Mouse (Mus musculus): Measurements from ENCODE around the gene Olfr543. TPM values are rescaled to one million over a fixed set of nuclear protein-coding genes. Genes with fewer than 3 reads are reported as not detected.

The Olfr543 gene
- polyA plus RNA-seq (2014; fragmentation: Nextera tagmentation; extraction: Ambion mirVana): 0.61 and 0.74 TPM in 2 replicates

DNA sequence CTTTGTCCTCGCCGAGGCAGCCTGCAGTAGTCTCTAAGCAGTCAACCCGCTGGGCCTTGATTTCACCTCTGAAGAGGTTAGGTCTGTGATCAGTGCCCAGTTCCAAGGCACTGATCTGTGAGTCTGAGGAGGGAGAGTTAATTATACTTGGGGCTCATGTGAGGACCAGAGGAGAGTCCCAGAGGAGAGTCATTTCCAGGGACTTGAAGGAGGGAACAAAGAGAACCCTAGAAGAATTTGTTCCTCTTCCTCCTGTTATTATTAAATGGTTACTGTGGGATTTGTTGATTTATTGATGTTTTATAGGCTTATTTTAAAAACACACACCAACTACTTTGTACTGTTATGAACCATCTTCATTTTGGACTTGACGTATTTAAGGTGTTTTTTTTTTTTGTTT is at the start of gene Olfr543:
TSS of gene Olfr543 (minus strand) at position 101 of the 400 bp plus-strand sequence.
- no peak within 1 kb of the TSS for H3K4me2 ChIP-seq (ENCODE audit: low read length)
- no peak within 1 kb of the TSS for H3K4me3 ChIP-seq (replicated peaks; ENCODE audit: low read depth, low read length)
- WGBS: 94% methylated on average over 4 of the region's 4 CpGs
- no peaks in the 10 kb centered on the region for H3K4me1 ChIP-seq (ENCODE audit: control insufficient read depth, insufficient read depth, low read length)
- H3K36me3 ChIP-seq (ENCODE audit: control insufficient read depth, insufficient read depth, low read length): no peaks in the 10 kb centered on the region
- H3K9ac ChIP-seq (replicated peaks; ENCODE audit: low read length): no peak within 1 kb of the TSS
- no peak within 1 kb of the TSS for H3K27ac ChIP-seq (replicated peaks; ENCODE audit: low read depth, low read length)
- no peaks in the 10 kb centered on the region for H3K27me3 ChIP-seq (ENCODE audit: control insufficient read depth, insufficient read depth, low read length)
- H3K9me3 ChIP-seq (ENCODE audit: control insufficient read depth, low read length): no peaks in the 10 kb centered on the region
- no peak for ATAC-seq (ENCODE audit: low FRiP score, low TSS enrichment)
- no peak for DNase-seq

DNA sequence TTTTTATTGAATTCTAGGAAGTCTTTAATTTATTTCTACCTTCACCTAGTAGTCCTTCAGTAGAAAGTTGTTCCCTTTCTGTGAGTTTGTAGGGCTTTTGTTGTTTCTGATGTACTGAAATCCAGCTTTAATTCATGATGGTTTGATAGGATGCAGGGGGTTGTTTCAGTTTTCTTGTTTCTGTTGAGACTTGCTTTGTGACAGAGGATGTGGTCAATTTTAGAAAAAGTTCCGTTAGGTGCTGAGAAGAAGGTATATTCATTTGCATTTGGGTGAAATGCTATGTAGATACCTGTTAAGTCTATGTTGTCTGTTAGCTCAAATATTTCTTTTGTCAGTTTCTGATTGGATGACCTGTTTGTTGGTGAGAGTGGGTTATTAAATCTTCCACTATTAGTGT is 47.6 kb upstream of the Olfr543 start:
- H3K36me3 ChIP-seq (ENCODE audit: control insufficient read depth, insufficient read depth, low read length): no peaks in the 10 kb centered on the region
- no peak overlapping the region for H3K27ac ChIP-seq (replicated peaks; ENCODE audit: low read depth, low read length)

DNA sequence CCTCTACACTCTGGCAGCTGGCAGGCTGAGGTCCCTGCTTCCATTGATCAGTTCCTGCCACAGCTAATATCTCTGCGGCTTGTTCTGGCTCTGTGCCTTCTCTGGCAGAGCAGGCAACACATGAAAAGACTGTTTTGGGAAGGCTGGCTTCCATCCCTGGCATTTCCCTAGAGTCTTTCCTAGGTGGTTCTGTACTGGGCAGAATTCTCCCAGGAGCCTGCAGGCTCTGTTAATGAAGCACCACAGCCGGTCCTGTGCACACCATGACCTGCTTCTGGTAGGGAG is 35.5 kb upstream of the Olfr543 start:
- ATAC-seq (ENCODE audit: low FRiP score, low TSS enrichment) (no peak), DNase-seq (peak; percentile 31)
- Histone ChIP-seq H3K27ac (replicated peaks; ENCODE audit: low read depth, low read length) (no peak overlapping the region), H3K4me1 (ENCODE audit: control insufficient read depth, insufficient read depth, low read length) (0 out of 2 replicates have a peak, but pooled peaks cover 3% of the 10 kb centered on the region), H3K4me3 (replicated peaks; ENCODE audit: low read depth, low read length) (no peak overlapping the region), H3K27me3 (ENCODE audit: control insufficient read depth, insufficient read depth, low read length) (no peaks in the 10 kb centered on the region), H3K36me3 (ENCODE audit: control insufficient read depth, insufficient read depth, low read length) (no peaks in the 10 kb centered on the region), H3K9ac (replicated peaks; ENCODE audit: low read length) (no peak overlapping the region), H3K4me2 (ENCODE audit: low read length) (no peak overlapping the region), H3K9me3 (ENCODE audit: control insufficient read depth, low read length) (no peaks in the 10 kb centered on the region)
- 75% methylated on average over 2 of the region's 2 CpGs for WGBS

More for the DNA sequence above, 47.6 kb upstream of the Olfr543 start:
- Histone ChIP-seq H3K4me3 (replicated peaks; ENCODE audit: low read depth, low read length) (no peak overlapping the region), H3K4me1 (ENCODE audit: control insufficient read depth, insufficient read depth, low read length) (no peaks in the 10 kb centered on the region), H3K9ac (replicated peaks; ENCODE audit: low read length) (no peak overlapping the region), H3K4me2 (ENCODE audit: low read length) (no peak overlapping the region), H3K27me3 (ENCODE audit: control insufficient read depth, insufficient read depth, low read length) (no peaks in the 10 kb centered on the region), H3K9me3 (ENCODE audit: control insufficient read depth, low read length) (no peaks in the 10 kb centered on the region)
- no peak for DNase-seq
- ATAC-seq (ENCODE audit: low FRiP score, low TSS enrichment): no peak
- 93% methylated on average over 1 of the region's 1 CpGs for WGBS

DNA sequence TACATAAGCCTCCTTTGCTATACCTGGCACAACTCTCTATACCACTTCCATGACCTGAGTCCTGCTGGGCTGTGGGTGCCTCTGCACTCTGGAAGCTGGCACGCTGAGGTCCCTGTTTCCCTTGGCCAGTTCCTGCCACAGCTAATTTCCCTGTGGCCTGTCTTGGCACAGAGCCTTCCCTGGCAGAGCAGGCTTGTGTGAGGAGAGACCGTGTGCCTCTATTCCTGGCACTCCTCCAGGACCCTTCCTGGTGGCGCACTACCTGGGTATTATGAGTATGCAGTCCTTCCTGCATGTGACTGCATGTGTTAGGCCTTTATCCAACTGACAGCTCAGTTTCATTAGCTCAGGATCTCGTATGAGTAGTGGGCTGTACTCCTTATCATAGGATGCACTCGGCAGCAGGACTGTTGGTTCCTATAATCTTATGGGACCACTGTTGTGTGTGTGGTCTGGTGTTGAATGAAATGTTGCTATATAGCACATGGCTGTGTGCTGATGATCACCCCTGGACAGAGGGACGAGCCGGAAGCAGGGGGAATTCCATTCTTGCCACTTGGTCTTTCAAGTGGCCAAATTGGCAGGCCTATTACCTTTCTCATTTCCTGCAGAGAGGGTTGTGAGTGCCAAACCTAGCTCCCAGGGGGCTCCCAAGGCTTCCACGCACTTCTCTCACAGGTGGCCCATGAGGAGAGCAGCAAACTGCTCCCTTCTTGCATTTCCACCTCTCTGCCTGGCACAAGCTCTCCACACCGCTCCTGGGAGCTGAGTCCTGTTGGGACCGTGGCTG is 35.0 kb upstream of the Olfr543 start:
- no peak overlapping the region for H3K4me2 ChIP-seq (ENCODE audit: low read length)
- no peak overlapping the region for H3K27ac ChIP-seq (replicated peaks; ENCODE audit: low read depth, low read length)
- 76% methylated on average over 10 of the region's 10 CpGs for WGBS
- no peaks in the 10 kb centered on the region for H3K9me3 ChIP-seq (ENCODE audit: control insufficient read depth, low read length)
- 0 out of 2 replicates have a peak, but pooled peaks cover 3% of the 10 kb centered on the region for H3K4me1 ChIP-seq (ENCODE audit: control insufficient read depth, insufficient read depth, low read length)
- H3K27me3 ChIP-seq (ENCODE audit: control insufficient read depth, insufficient read depth, low read length): no peaks in the 10 kb centered on the region
- DNase-seq (peak; percentile 45), ATAC-seq (ENCODE audit: low FRiP score, low TSS enrichment) (no peak)
- no peaks in the 10 kb centered on the region for H3K36me3 ChIP-seq (ENCODE audit: control insufficient read depth, insufficient read depth, low read length)
- no peak overlapping the region for H3K9ac ChIP-seq (replicated peaks; ENCODE audit: low read length)
- no peak overlapping the region for H3K4me3 ChIP-seq (replicated peaks; ENCODE audit: low read depth, low read length)

DNA sequence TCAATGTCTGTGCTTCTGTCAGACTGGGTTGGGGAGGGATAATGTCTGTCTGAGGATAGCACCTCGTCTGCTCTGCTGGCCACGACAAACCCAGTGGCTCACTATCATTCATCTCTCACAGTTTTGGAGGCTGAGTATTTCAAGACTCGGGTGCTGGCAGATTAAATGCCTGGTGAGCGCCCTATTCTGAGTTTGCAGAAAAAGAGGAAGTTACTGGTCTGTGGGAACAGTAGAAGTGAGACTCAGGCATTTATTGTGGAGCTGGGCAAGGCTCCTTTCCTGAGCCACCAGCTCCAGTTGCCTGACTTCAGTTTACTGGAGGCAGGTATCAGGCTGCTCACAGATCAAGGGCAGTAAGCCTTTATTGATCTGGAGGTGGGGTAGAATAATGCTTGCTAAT is 32.7 kb upstream of the Olfr543 start:
- no peak for DNase-seq
- no peaks in the 10 kb centered on the region for H3K27me3 ChIP-seq (ENCODE audit: control insufficient read depth, insufficient read depth, low read length)
- H3K9ac ChIP-seq (replicated peaks; ENCODE audit: low read length): no peak overlapping the region
- no peaks in the 10 kb centered on the region for H3K9me3 ChIP-seq (ENCODE audit: control insufficient read depth, low read length)
- 82% methylated on average over 4 of the region's 4 CpGs for WGBS
- H3K4me3 ChIP-seq (replicated peaks; ENCODE audit: low read depth, low read length): no peak overlapping the region
- ATAC-seq (ENCODE audit: low FRiP score, low TSS enrichment): no peak
- no peaks in the 10 kb centered on the region for H3K36me3 ChIP-seq (ENCODE audit: control insufficient read depth, insufficient read depth, low read length)
- H3K27ac ChIP-seq (replicated peaks; ENCODE audit: low read depth, low read length): no peak overlapping the region
- H3K4me2 ChIP-seq (ENCODE audit: low read length): no peak overlapping the region
- H3K4me1 ChIP-seq (ENCODE audit: control insufficient read depth, insufficient read depth, low read length): 0 out of 2 replicates have a peak, but pooled peaks cover 3% of the 10 kb centered on the region

DNA sequence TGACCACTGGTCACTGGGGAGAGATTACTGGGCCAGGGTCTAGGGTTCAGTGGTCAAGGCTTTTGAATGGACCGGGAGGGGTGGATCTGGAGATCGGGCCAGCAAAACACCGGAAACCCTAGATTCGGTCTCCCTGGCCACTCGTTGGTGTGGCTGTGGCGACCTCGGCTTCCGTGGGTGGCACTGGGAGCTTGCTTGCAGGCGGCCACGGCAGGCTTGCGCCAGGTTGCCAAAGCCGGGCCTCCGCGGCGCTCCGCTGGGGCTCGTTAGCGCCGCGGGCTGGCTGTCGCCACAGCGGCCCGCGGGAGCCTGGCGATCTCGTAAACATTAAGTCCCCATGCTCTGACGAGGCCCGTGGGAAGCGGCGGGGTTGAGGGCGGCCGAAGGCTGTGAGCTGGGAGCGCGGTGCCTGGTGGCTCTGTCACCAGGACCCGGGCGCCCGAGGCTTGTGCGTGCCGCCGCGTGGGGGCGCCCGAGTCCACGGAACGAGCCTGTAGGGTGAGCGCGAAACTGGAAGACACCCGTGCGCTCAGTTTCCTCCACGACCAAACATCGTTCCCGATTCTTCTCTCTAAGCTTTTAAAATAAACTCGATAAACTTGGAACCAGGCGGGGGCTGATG is 31.4 kb upstream of the Olfr543 start:
- Histone ChIP-seq H3K4me2 (ENCODE audit: low read length) (peak overlapping the region; percentile 90), H3K27ac (replicated peaks; ENCODE audit: low read depth, low read length) (no peak overlapping the region), H3K27me3 (ENCODE audit: control insufficient read depth, insufficient read depth, low read length) (no peaks in the 10 kb centered on the region), H3K9me3 (ENCODE audit: control insufficient read depth, low read length) (no peaks in the 10 kb centered on the region), H3K4me1 (ENCODE audit: control insufficient read depth, insufficient read depth, low read length) (0 out of 2 replicates have a peak, but pooled peaks cover 3% of the 10 kb centered on the region), H3K36me3 (ENCODE audit: control insufficient read depth, insufficient read depth, low read length) (no peaks in the 10 kb centered on the region), H3K4me3 (replicated peaks; ENCODE audit: low read depth, low read length) (peak overlapping the region; percentile 55), H3K9ac (replicated peaks; ENCODE audit: low read length) (peak overlapping the region; percentile 76)
- peak; percentile 92 for ATAC-seq (ENCODE audit: low FRiP score, low TSS enrichment)
- DNase-seq: peak; percentile 96
- WGBS: under 1% methylated on average over 54 of the region's 54 CpGs

DNA sequence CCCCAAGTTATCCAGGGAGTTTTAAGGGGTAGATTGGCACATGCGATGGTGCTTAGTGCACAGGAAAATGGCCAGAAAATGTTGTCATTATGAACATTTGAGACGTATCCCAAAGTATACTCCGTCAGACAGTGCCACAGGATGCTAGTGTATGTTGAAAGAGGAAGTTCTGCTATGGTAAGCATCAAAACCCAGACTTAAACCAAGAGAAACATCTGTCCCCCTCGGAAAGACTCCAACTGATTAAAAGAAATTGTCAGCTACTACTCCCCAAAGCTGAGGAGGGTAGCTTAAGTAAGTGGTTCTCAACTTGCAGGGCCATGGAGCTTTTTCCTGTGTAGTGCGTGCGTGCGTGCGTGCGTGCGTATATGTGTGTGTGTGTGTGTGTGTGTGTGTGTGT is 30.4 kb upstream of the Olfr543 start:
- Histone ChIP-seq H3K4me3 (replicated peaks; ENCODE audit: low read depth, low read length) (no peak overlapping the region), H3K4me1 (ENCODE audit: control insufficient read depth, insufficient read depth, low read length) (0 out of 2 replicates have a peak, but pooled peaks cover 3% of the 10 kb centered on the region), H3K36me3 (ENCODE audit: control insufficient read depth, insufficient read depth, low read length) (no peaks in the 10 kb centered on the region), H3K9me3 (ENCODE audit: control insufficient read depth, low read length) (no peaks in the 10 kb centered on the region), H3K9ac (replicated peaks; ENCODE audit: low read length) (no peak overlapping the region), H3K27ac (replicated peaks; ENCODE audit: low read depth, low read length) (no peak overlapping the region), H3K27me3 (ENCODE audit: control insufficient read depth, insufficient read depth, low read length) (no peaks in the 10 kb centered on the region), H3K4me2 (ENCODE audit: low read length) (no peak overlapping the region)
- ATAC-seq (ENCODE audit: low FRiP score, low TSS enrichment) (no peak), DNase-seq (no peak)
- WGBS: 91% methylated on average over 10 of the region's 10 CpGs

DNA sequence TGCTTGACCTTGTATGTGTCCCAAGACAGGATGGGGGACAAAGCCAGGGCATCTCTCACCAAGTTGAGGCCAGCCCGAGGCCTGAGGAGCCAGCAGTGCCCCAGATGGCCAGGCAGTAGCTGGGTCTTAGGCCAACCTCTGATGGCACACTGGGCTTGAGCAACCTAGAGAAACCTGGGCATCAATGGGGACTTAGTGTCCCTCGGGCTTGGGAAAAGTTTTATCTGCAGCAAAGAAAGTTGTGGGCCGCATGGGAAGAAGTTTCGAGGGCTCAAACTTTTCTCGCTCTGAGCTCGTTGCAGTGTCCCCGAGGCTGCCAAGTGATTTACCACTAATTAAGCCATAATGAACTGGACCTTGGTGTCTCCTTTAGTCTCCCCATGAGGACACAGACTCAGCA is 28.2 kb upstream of the Olfr543 start:
- no peak overlapping the region for H3K4me2 ChIP-seq (ENCODE audit: low read length)
- ATAC-seq (ENCODE audit: low FRiP score, low TSS enrichment) (no peak), DNase-seq (no peak)
- H3K9ac ChIP-seq (replicated peaks; ENCODE audit: low read length): no peak overlapping the region
- H3K27me3 ChIP-seq (ENCODE audit: control insufficient read depth, insufficient read depth, low read length): no peaks in the 10 kb centered on the region
- no peak overlapping the region for H3K27ac ChIP-seq (replicated peaks; ENCODE audit: low read depth, low read length)
- no peaks in the 10 kb centered on the region for H3K36me3 ChIP-seq (ENCODE audit: control insufficient read depth, insufficient read depth, low read length)
- 0 out of 2 replicates have a peak, but pooled peaks cover 3% of the 10 kb centered on the region for H3K4me1 ChIP-seq (ENCODE audit: control insufficient read depth, insufficient read depth, low read length)
- WGBS: 79% methylated on average over 7 of the region's 7 CpGs
- no peak overlapping the region for H3K4me3 ChIP-seq (replicated peaks; ENCODE audit: low read depth, low read length)
- H3K9me3 ChIP-seq (ENCODE audit: control insufficient read depth, low read length): no peaks in the 10 kb centered on the region

DNA sequence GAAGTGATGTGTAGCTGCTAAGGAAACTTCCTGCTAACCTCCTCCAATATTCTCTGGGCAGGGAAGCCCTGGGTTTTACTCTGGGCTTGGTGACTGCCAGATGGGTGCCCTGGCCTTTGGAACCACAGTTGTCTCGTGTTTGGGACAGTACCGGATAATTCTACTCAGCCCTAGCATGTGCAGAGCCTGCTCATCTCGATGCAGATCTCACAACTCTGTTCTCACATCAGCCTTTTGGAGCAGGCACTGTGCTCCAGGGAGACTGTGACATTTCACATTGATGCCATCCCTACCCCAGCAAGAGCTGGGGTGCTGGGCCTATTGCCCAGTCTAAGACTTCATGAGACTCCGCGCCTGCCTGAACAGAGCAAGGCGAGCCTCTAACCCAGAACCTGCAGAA is 27.2 kb upstream of the Olfr543 start:
- no peaks in the 10 kb centered on the region for H3K27me3 ChIP-seq (ENCODE audit: control insufficient read depth, insufficient read depth, low read length)
- ATAC-seq (ENCODE audit: low FRiP score, low TSS enrichment): no peak
- no peak overlapping the region for H3K27ac ChIP-seq (replicated peaks; ENCODE audit: low read depth, low read length)
- 90% methylated on average over 6 of the region's 6 CpGs for WGBS
- no peak overlapping the region for H3K4me2 ChIP-seq (ENCODE audit: low read length)
- no peak for DNase-seq
- no peak overlapping the region for H3K9ac ChIP-seq (replicated peaks; ENCODE audit: low read length)
- H3K4me1 ChIP-seq (ENCODE audit: control insufficient read depth, insufficient read depth, low read length): 0 out of 2 replicates have a peak, but pooled peaks cover 3% of the 10 kb centered on the region
- no peaks in the 10 kb centered on the region for H3K36me3 ChIP-seq (ENCODE audit: control insufficient read depth, insufficient read depth, low read length)
- no peak overlapping the region for H3K4me3 ChIP-seq (replicated peaks; ENCODE audit: low read depth, low read length)
- H3K9me3 ChIP-seq (ENCODE audit: control insufficient read depth, low read length): no peaks in the 10 kb centered on the region
